Mouse (Mus musculus): ENCODE measurements at regions not wholly inside any gene's neighbourhood (a gene's known extent, or its start where the extent isn't known, plus 50 kb on each side); places are given as distances from the start of the nearest gene placed in this dataset.

DNA sequence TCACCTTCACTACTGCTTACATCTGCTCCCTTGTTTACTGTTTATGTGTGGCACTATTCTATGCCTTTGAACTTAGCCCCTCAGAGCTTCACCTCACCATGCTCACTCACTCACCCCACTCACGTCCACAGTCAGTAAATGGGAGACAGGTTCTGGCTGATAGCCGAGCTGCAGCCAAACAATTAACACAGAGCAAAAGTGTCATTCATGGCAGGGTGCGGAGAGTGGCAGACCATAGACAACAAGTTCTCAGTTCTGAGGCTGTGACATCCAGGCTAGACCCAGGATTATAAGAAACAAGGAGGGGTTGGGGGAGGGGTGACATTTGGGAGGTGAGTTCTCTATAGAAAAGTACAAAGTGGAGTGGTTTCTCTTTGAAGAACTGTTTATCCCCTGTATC lies 967.5 kb downstream of the Bcl11a start:
- no peak for TF ChIP-seq ZC3H11A (IDR thresholded peaks at IDR 0.05; ENCODE audit: borderline replicate concordance, low read depth, low read length)
- TF ChIP-seq ZNF384 (IDR thresholded peaks at IDR 0.05; ENCODE audit: low read depth, low read length) = no peak
- no peak for TF ChIP-seq MAFK (IDR thresholded peaks at IDR 0.05; ENCODE audit: insufficient read depth, low read depth, low read length)
- TF ChIP-seq CHD2 (IDR thresholded peaks at IDR 0.05; ENCODE audit: low read depth, low read length) = no peak
- no peak for TF ChIP-seq HCFC1 (IDR thresholded peaks at IDR 0.05; ENCODE audit: borderline replicate concordance, insufficient read depth, low read length)
